Mouse (Mus musculus) midbrain, embryonic 15.5 days (tissue): ENCODE data around the gene Rnf168. TPM values are rescaled to one million over a fixed set of nuclear protein-coding genes. Genes with fewer than 3 reads are reported as not detected.
"Not testable (repeated sequence)": the region's sequence is repeated elsewhere in the genome, so short reads cannot be mapped to it uniquely, and the experiment has no call there.

Experiments
- ATAC-seq: fragments of 200-750 bp; cut with Nextera tagmentation; replicated peaks from 2 replicates; pipeline ENCODE4 v1.8.0; 2017; ENCODE audit warnings: moderate TSS enrichment
- H3K27ac ChIP-seq: fragments of 300-500 bp; sonication (generic); 2 replicates; pipeline ENCODE4 v1.5.1; 2015; ENCODE audit warnings: mild to moderate bottlenecking, inconsistent platforms
- H3K27me3 ChIP-seq: fragments of 300-500 bp; sonication (generic); replicated peaks from 2 replicates; pipeline ENCODE4 v1.6.1; 2015; ENCODE audit warnings: inconsistent platforms
- H3K36me3 ChIP-seq: fragments of 300-500 bp; sonication (generic); replicated peaks from 2 replicates; pipeline ENCODE4 v1.6.1; 2015; ENCODE audit warnings: inconsistent platforms
- H3K4me1 ChIP-seq: fragments of 300-500 bp; sonication (generic); 2 replicates; pipeline ENCODE4 v1.6.1; 2015; ENCODE audit warnings: inconsistent platforms
- H3K4me2 ChIP-seq: fragments of 300-500 bp; sonication (generic); 2 replicates; pipeline ENCODE4 v1.6.1; 2015; ENCODE audit warnings: inconsistent platforms, mild to moderate bottlenecking, moderate library complexity
- H3K4me3 ChIP-seq: fragments of 300-500 bp; sonication (generic); 2 replicates; pipeline ENCODE4 v1.5.1; 2015; ENCODE audit warnings: mild to moderate bottlenecking, inconsistent platforms
- H3K9ac ChIP-seq: fragments of 300-500 bp; sonication (generic); 2 replicates; pipeline ENCODE4 v1.6.1; 2015; ENCODE audit warnings: mild to moderate bottlenecking, inconsistent platforms
- H3K9me3 ChIP-seq: fragments of 300-500 bp; sonication (generic); 2 replicates; pipeline ENCODE4 v1.6.1; 2016; ENCODE audit warnings: inconsistent platforms
- WGBS: fragments of 180-500 bp; shearing (Covaris S2); methylation state at CpG from one replicate; pipeline ENCODE4 v1.1.7; 2015; ENCODE audit warnings: mixed read lengths; 5-methylcytosine and 5-hydroxymethylcytosine counted together
- polyA plus RNA-seq: library from polyadenylated mRNA; unstranded; fragments of >200 nt; fragmentation: Nextera tagmentation; extraction: Ambion mirVana; gene quantifications from 2 replicates; pipeline ENCODE4 v1.2.1, GENCODE M21; 2015

The Rnf168 gene
- polyA plus RNA-seq, 1 experiment from 2014 or later, result 30.5 TPM

DNA sequence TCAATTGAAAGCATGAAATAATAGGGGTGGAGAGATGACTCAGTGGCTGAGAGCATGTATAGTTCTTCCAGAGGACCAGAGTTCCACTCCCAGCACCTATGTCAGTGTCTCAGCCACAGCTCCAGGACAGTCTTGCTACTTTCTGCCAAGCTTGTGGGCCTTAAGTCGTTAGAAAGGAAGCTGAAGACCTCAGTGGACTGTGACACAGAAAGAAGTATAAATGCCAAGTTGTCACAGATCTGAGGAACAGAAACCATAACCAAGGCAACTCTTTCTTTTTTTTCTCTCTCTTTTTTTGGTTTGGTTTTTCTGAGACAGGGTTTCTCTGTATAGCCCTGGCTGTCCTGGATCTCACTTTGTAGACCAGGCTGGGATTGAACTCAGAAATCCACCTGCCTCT lies 1.4 kb upstream of the Rnf168 start:
- H3K4me1 ChIP-seq, result peaks cover 29% of the 10 kb centered on the region
- WGBS, result 79% methylated on average over 1 of the region's 1 CpGs
- H3K9me3 ChIP-seq, result no peaks in the 10 kb centered on the region
- no peak overlapping the region for H3K27ac ChIP-seq
- no peak for ATAC-seq
- H3K36me3 ChIP-seq, result no peaks in the 10 kb centered on the region
- no peak overlapping the region for H3K4me2 ChIP-seq
- no peak overlapping the region for H3K4me3 ChIP-seq
- no peaks in the 10 kb centered on the region for H3K27me3 ChIP-seq
- no peak overlapping the region for H3K9ac ChIP-seq

DNA sequence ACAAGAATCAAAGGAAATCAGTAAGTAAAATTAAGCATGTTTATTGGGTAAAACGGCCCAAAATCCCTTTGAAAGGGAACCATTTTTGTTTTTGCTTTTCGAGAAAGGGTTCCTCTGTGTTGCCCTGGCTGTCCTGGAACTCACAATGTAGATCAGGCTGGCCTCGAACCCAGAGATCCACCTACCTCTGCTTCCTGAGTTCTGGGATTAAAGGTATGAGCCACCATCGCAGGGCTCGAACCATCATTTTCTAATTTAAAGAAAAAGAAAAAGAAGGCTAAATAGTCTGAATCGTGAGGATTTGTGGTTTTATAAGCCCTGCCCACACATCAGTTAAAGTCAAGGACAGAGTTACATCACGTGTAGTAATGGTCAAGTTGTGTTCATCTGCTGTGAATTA lies 1.1 kb downstream of the Rnf168 start:
- H3K4me1 ChIP-seq, result peaks cover 47% of the 10 kb centered on the region
- peak overlapping the region; percentile 92; the same call in 1 of the 2 replicates for H3K27ac ChIP-seq
- peak overlapping the region; percentile 61 for H3K9ac ChIP-seq
- 55% methylated on average over 7 of the region's 7 CpGs for WGBS
- H3K27me3 ChIP-seq, result no peaks in the 10 kb centered on the region
- H3K4me2 ChIP-seq, result peak overlapping the region; percentile 67
- peaks cover under 1% of the 10 kb centered on the region; the same call in 1 of the 2 replicates for H3K36me3 ChIP-seq
- no peak for ATAC-seq
- no peaks in the 10 kb centered on the region for H3K9me3 ChIP-seq
- H3K4me3 ChIP-seq, result peak overlapping the region; percentile 73

DNA sequence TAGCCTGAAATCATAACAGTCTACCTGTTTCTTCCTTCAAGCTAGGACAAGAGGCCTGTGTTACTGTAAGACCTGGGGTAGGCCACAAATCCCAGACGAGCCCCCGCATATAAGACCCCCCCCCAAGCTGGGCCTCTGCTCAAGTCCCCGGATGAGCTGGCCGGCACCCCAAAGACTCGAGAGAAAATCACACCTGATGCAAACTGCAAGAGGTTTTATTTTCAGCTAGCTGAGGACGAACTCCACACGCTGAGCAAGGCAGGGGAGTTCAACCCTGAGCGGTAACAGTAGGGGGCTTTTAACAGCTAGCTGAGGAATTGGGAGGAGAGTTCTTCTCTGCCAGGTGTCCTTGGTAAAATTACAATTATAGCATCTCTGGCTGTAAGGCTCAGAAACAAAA lies 3.0 kb downstream of the Rnf168 start:
- Histone ChIP-seq H3K27ac (no peak overlapping the region), H3K4me2 (peak overlapping the region; percentile 67), H3K27me3 (no peaks in the 10 kb centered on the region), H3K9me3 (no peaks in the 10 kb centered on the region), H3K36me3 (peaks cover 17% of the 10 kb centered on the region), H3K9ac (no peak overlapping the region), H3K4me3 (peak overlapping the region; percentile 19), H3K4me1 (peaks cover 48% of the 10 kb centered on the region)
- ATAC-seq, result no peak
- 92% methylated on average over 8 of the region's 8 CpGs for WGBS

DNA sequence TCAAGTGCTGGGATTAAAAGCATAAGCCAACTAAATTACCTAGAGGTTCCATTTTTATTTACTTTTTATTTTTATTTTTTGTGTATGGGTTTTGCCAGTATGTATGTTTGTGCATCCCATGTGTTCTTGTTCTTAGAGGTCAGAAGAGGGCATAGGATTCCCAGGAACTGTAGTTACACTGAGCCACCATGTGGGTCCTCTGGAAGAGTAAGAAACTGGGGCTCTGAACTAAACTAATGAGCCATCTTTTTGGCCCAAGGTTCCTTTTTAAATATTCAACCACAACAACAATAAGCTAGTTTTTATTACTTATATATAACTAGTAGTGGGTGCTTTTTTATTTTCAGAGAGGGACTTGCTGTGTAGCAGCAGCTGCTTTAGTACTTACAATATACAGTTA lies 5.3 kb downstream of the Rnf168 start:
- no peaks in the 10 kb centered on the region for H3K9me3 ChIP-seq
- H3K36me3 ChIP-seq, result peaks cover 22% of the 10 kb centered on the region
- H3K9ac ChIP-seq, result no peak overlapping the region
- peaks cover 42% of the 10 kb centered on the region for H3K4me1 ChIP-seq
- no peak overlapping the region for H3K27ac ChIP-seq
- H3K4me2 ChIP-seq, result no peak overlapping the region
- H3K27me3 ChIP-seq, result no peaks in the 10 kb centered on the region
- ATAC-seq, result no peak
- H3K4me3 ChIP-seq, result no peak overlapping the region

DNA sequence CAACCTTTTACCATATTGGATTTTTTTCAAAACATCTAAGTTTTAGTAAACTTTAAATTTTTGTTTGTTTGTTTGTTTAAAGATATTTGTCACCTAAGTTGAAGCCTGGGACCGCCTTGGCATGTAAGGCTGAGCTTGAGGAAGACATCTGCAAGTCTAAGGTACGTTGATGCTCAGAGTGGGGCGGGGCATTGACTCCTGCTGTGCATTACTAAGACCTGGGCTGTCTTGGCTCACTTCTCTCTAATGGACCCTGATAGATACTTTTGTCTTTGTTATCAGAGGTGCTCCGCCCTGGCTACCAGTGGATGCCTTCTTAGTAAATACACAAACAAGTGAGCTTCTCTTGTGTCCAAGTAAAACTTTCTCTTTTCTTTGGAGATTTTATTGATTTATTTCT lies 14.6 kb downstream of the Rnf168 start:
- no peak overlapping the region for H3K4me2 ChIP-seq
- no peak overlapping the region for H3K4me3 ChIP-seq
- peaks cover 34% of the 10 kb centered on the region for H3K36me3 ChIP-seq
- H3K9me3 ChIP-seq, result no peaks in the 10 kb centered on the region
- ATAC-seq, result no peak
- 95% methylated on average over 4 of the region's 4 CpGs for WGBS
- H3K27me3 ChIP-seq, result no peaks in the 10 kb centered on the region
- H3K4me1 ChIP-seq, result no peaks in the 10 kb centered on the region
- H3K27ac ChIP-seq, result no peak overlapping the region
- no peak overlapping the region for H3K9ac ChIP-seq

DNA sequence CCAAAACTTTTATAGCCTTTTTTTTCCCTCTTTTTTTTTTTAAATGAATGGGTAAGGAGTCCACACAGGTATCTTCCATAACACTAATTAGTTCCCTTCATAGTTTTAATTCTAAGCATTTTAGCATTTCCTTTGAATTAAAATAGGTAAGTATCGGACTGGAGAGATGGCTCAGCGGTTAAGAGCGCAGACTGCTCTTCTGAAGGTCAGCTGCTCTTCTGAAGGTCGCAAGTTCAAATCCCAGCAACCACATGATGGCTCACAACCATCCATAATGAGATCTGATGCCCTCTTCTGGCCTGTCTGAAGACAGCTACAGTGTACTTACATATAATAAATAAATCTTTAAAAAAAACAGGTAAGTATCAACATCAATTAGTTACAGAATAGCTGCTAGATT lies 22.4 kb downstream of the Rnf168 start:
- not testable (repeated sequence) for H3K4me3 ChIP-seq, H3K9ac ChIP-seq, ATAC-seq, H3K4me2 ChIP-seq, H3K27me3 ChIP-seq, H3K9me3 ChIP-seq, H3K27ac ChIP-seq, H3K4me1 ChIP-seq
- peaks cover 37% of the 10 kb centered on the region for H3K36me3 ChIP-seq
- WGBS, result over 99% methylated on average over 4 of the region's 4 CpGs

DNA sequence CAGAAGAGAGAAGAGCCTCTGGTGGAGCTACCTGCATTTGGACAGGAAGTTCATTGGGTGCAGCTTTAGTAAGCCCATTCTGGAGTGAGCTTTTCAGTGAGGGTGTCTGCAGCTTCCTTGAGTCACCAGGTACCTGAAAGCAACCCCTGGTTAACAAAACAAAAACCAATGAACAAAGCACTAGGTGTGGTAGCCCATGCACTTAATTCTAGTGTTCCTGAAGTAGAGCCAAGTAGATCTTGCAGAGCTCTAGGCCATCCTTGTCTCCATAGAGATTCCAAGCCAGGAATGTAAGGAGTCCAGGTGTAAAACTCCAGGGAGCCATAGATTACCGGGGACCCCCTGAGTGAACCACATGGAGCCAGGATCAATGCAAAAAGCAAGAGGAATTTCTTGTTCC lies 25.8 kb downstream of the Rnf168 start:
- peaks cover 16% of the 10 kb centered on the region; the same call in 1 of the 2 replicates for H3K36me3 ChIP-seq
- no peak overlapping the region for H3K9ac ChIP-seq
- no peak for ATAC-seq
- no peak overlapping the region for H3K4me2 ChIP-seq
- no peaks in the 10 kb centered on the region for H3K27me3 ChIP-seq
- no peak overlapping the region for H3K4me3 ChIP-seq
- 36% methylated on average over 1 of the region's 1 CpGs for WGBS
- no peak overlapping the region for H3K27ac ChIP-seq
- no peaks in the 10 kb centered on the region for H3K4me1 ChIP-seq
- no peaks in the 10 kb centered on the region for H3K9me3 ChIP-seq

DNA sequence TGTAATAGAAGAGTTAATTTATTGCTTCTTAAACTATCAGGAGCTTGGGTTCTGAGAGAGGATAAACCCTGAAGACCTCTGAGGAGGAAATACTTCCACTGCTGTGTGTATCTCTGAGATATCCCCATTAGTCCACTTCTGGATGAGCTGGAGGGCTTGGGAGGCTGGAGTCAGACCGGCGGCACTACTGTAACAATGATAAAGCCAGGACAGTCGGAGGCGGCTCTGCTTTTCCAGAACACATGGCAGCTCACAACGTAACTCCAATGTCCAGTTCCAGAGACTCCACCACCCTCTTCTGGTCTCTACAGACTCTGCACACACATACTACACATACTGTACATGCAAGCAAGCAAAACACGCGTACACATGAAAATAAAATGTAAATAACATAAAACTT lies 26.6 kb downstream of the Rnf168 start:
- Histone ChIP-seq H3K9ac (no peak overlapping the region), H3K9me3 (no peaks in the 10 kb centered on the region), H3K27ac (no peak overlapping the region), H3K4me2 (no peak overlapping the region), H3K4me1 (no peaks in the 10 kb centered on the region), H3K27me3 (no peaks in the 10 kb centered on the region), H3K4me3 (no peak overlapping the region), H3K36me3 (peaks cover 9% of the 10 kb centered on the region; the same call in 1 of the 2 replicates)
- no peak for ATAC-seq
- WGBS, result 97% methylated on average over 7 of the region's 7 CpGs

DNA sequence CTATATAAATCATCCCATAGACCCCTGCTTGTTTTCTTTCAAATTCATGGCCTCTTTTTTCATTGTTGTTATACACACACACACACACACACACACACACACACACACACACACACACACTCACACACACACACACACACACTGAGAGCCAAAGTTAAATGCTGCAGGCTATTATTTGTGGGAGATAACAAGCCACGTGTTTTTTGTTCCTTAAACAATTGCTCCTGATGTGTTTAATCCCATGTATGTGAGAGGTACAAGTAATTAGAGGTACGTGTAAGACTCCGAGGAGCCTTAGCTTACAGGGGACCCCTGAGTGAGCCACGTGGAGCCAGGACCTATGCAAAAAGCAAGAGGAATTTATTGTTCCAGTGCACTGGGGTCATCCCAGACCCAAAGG lies 34.7 kb downstream of the Rnf168 start:
- Histone ChIP-seq H3K4me2 (no peak overlapping the region), H3K27me3 (no peaks in the 10 kb centered on the region), H3K9me3 (no peaks in the 10 kb centered on the region), H3K36me3 (no peaks in the 10 kb centered on the region), H3K9ac (no peak overlapping the region), H3K4me3 (no peak overlapping the region), H3K4me1 (no peaks in the 10 kb centered on the region), H3K27ac (no peak overlapping the region)
- WGBS, result 77% methylated on average over 4 of the region's 4 CpGs
- ATAC-seq, result no peak

DNA sequence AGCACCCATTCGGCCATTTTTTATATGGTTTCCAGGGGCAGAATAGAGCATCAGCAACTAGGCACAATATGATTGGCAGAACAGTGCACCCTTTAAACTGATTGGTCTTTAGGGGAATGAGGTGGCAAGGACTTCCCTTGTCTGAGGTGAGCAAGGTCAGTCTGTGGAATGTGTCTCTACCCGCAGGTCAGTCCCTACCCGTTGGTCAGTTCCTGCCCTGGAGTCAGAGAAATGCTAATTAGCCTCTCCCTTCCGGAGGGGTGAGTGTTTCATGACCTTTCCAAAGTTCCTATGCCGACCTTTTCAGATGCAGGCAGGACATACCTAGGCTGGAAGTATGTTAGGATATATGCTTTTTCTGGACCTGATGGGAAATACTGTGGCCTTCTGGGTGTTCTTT lies 35.1 kb downstream of the Rnf168 start:
- no peak for ATAC-seq
- no peaks in the 10 kb centered on the region for H3K9me3 ChIP-seq
- no peak overlapping the region for H3K4me3 ChIP-seq
- no peaks in the 10 kb centered on the region for H3K4me1 ChIP-seq
- 55% methylated on average over 5 of the region's 5 CpGs for WGBS
- no peaks in the 10 kb centered on the region for H3K27me3 ChIP-seq
- no peak overlapping the region for H3K9ac ChIP-seq
- no peaks in the 10 kb centered on the region for H3K36me3 ChIP-seq
- no peak overlapping the region for H3K27ac ChIP-seq
- H3K4me2 ChIP-seq, result no peak overlapping the region

DNA sequence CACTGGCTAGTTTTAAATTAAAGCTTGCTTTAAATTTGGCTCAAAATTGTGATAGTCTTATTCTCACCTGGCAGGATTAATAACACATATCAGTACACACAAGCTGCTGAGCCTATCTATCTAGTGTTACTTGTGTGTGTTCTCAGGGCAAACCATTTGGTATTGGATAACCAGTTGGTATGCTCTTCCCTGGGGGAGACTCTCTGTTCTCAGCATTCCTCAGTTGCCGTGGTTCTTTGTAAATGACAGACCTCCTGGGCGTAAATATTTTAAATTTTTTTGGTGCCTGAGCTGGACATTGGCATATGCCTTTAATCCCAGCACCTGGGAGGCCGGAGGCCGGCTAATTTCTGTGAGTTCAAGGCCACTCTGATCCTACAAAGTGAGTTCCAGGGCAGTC lies 35.6 kb downstream of the Rnf168 start:
- Histone ChIP-seq H3K4me3 (no peak overlapping the region), H3K36me3 (no peaks in the 10 kb centered on the region), H3K4me1 (no peaks in the 10 kb centered on the region), H3K9me3 (no peaks in the 10 kb centered on the region), H3K9ac (no peak overlapping the region), H3K27me3 (no peaks in the 10 kb centered on the region), H3K4me2 (no peak overlapping the region), H3K27ac (no peak overlapping the region)
- no peak for ATAC-seq
- 74% methylated on average over 4 of the region's 4 CpGs for WGBS

DNA sequence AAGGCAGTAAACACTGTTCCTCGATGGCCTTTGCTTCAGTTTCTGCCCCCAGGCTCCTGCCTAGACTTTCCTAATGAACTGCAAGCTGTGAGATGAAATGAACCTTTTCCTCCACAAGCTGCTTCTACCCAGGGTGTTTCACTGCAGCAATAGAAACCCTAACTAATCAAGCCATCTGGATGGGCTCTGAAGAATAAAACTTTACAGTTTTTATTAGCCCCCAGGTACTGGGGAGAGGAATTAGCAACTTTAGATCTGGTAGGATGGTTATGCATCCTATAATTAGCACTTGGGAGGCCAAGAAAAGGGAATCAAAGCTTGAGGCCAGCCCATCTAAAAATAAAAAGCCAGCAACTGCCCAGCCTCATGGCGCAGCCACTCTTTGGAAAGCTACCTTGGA lies 39.3 kb downstream of the Rnf168 start:
- Histone ChIP-seq H3K36me3 (no peaks in the 10 kb centered on the region), H3K4me2 (no peak overlapping the region), H3K9me3 (no peaks in the 10 kb centered on the region), H3K4me1 (no peaks in the 10 kb centered on the region), H3K9ac (no peak overlapping the region), H3K27me3 (no peaks in the 10 kb centered on the region), H3K4me3 (no peak overlapping the region), H3K27ac (no peak overlapping the region)
- WGBS, result 80% methylated on average over 2 of the region's 2 CpGs
- no peak for ATAC-seq

DNA sequence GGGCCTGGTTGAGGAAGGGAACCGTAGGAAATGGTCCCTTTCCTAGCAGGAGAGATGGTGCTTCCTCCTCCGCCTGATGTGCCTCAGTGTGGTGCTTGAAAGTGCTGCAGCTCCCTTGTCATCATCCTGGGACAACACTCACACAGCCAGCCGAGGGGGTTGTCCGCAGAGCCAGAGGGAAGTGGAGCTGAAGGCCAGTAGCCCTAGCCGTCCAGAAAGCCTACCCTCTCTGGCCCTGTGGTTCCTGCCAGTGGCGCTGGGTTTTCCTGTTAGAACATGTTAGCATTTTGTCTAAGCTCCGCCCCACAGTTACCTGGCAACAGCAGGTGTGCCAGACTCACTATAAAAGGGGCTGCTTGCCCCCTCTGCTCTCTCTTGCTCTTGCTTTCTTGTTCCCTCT lies 46.7 kb downstream of the Rnf168 start:
- Histone ChIP-seq H3K4me2 (no peak overlapping the region), H3K4me3 (no peak overlapping the region), H3K9ac (no peak overlapping the region), H3K9me3 (no peaks in the 10 kb centered on the region), H3K4me1 (no peaks in the 10 kb centered on the region), H3K36me3 (no peaks in the 10 kb centered on the region), H3K27me3 (no peaks in the 10 kb centered on the region), H3K27ac (no peak overlapping the region)
- ATAC-seq, result no peak
- WGBS, result 41% methylated on average over 7 of the region's 7 CpGs
